In the genomic region with DNA sequence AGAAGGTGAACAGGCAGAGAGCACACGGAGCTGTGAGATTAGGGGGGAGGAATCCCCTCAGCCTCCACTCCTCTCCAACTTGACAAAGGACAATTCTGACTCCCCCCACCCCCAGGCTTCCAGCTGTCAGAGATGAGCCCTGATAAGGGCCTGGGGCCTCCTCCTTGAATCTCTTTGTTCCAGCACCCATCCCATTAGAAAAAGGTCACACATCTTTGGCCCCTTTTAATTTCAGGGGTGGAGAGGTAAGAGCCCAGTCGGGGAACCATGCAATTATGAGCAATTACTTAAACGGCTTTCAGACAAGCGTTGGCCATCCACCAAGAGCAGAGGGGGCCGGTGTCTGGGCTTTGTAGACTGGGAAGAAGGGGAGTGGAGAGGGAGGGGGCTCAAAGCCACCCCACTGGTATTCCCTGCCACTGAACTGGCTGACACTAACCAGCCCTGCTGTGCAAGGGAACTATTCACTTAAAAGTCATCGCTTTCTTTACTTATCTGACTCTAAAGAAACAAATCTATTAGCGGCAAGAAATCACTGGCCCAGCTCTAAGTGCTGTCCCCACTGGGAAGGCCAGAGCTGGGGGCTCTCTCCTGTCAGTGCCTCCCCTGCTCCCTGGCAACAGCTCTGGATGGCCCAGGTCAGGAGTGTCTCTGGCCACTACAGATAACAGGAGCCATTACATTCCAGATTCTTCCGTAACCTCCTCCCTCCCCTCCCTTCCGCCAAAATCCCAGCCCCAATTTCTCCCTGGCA, we compare ENCODE assay signal across 9 mouse cellular contexts.
DNase-seq lines count a peak whose midpoint lies in the region; ATAC-seq and TF ChIP-seq lines count a peak whose summit lies in the region.
"Had no signal": no experiment of that assay in that cellular context is flagged by ENCODE, and none has a peak within 500 bp of the region (broad histone marks: within the 10 kb centered on the region; RNA-seq: fewer than 3 reads in every experiment).

No protein-coding gene starts in this region.

- no peak overlapping the region for H3K4me3 ChIP-seq in kidney, postnatal 0 days (replicated peaks; ENCODE audit: low read depth, low read length)
- H3K4me3 ChIP-seq in forebrain, embryonic 10.5 days, result no peak overlapping the region
- H3K4me3 ChIP-seq in limb, embryonic 11.5 days (ENCODE audit: low read depth, low read length), result no peak overlapping the region
- H3K4me3 ChIP-seq in neural tube, embryonic 14.5 days (ENCODE audit: low read depth, low read length), result no peak overlapping the region

- H3K27ac ChIP-seq in kidney, postnatal 0 days, result no peak overlapping the region
- H3K27ac ChIP-seq in forebrain, embryonic 10.5 days, result no peak overlapping the region
- no peak overlapping the region for H3K27ac ChIP-seq in limb, embryonic 11.5 days (replicated peaks; ENCODE audit: low read depth, low read length)
- no peak overlapping the region for H3K27ac ChIP-seq in neural tube, embryonic 14.5 days (ENCODE audit: low read depth, low read length)
- H3K27ac ChIP-seq: macrophage had no signal

- H3K4me2 ChIP-seq in kidney, postnatal 0 days (ENCODE audit: low read length), result no peak overlapping the region
- H3K4me2 ChIP-seq in limb, embryonic 11.5 days (ENCODE audit: low read depth, severe bottlenecking), result no peak overlapping the region
- H3K4me2 ChIP-seq in neural tube, embryonic 14.5 days (ENCODE audit: low read depth, low read length), result no peak overlapping the region

- peak; percentile 29 for DNase-seq in kidney, postnatal 0 days (ENCODE audit: low spot score)
- DNase-seq in kidney, adult 11 months, result no peak
- DNase-seq in forebrain, embryonic 10.5 days (ENCODE audit: extremely low spot score, low spot score), result peak; percentile 22
- peak; percentile 48 for DNase-seq in limb, embryonic 11.5 days (ENCODE audit: low spot score)
- no peak for DNase-seq in adrenal gland, adult 8-10 months
- no peak for DNase-seq in thymus, postnatal 0 days (ENCODE audit: low spot score)
- no peak for DNase-seq in layer of hippocampus, adult 9-10 months (ENCODE audit: low spot score)

- H3K27me3 ChIP-seq in kidney, postnatal 0 days (ENCODE audit: insufficient read depth, low read length), result no peaks in the 10 kb centered on the region
- peaks cover 83% of the 10 kb centered on the region for H3K27me3 ChIP-seq in forebrain, embryonic 10.5 days (ENCODE audit: poor library complexity, severe bottlenecking)
- H3K27me3 ChIP-seq in limb, embryonic 11.5 days (ENCODE audit: control insufficient read depth, insufficient read depth, low read length), result no peaks in the 10 kb centered on the region
- H3K27me3 ChIP-seq in neural tube, embryonic 14.5 days (ENCODE audit: control insufficient read depth, insufficient read depth, low read length), result no peaks in the 10 kb centered on the region

- WGBS in kidney, postnatal 0 days, result 13% methylated on average over 9 of the region's 9 CpGs
- WGBS in forebrain, embryonic 10.5 days, result 4% methylated on average over 9 of the region's 9 CpGs
- 9% methylated on average over 9 of the region's 9 CpGs for WGBS in limb, embryonic 11.5 days
- 7% methylated on average over 8 of the region's 9 CpGs for WGBS in neural tube, embryonic 14.5 days

- peaks cover 9% of the 10 kb centered on the region for H3K4me1 ChIP-seq in kidney, postnatal 0 days (replicated peaks; ENCODE audit: insufficient read depth, low read length)
- H3K4me1 ChIP-seq in forebrain, embryonic 10.5 days, result peaks cover 35% of the 10 kb centered on the region
- H3K4me1 ChIP-seq in limb, embryonic 11.5 days (ENCODE audit: control insufficient read depth, insufficient read depth, low read length), result peaks cover 21% of the 10 kb centered on the region
- peaks cover 9% of the 10 kb centered on the region; the same call in 1 of the 2 replicates for H3K4me1 ChIP-seq in neural tube, embryonic 14.5 days (ENCODE audit: control insufficient read depth, insufficient read depth, low read length)

- TF ChIP-seq CTCF in kidney, postnatal 0 days (IDR thresholded peaks at IDR 0.05; ENCODE audit: low read depth), result no peak

- no peaks in the 10 kb centered on the region for H3K36me3 ChIP-seq in kidney, postnatal 0 days (ENCODE audit: insufficient read depth, low read length)
- no peaks in the 10 kb centered on the region for H3K36me3 ChIP-seq in forebrain, embryonic 10.5 days (replicated peaks)
- H3K36me3 ChIP-seq in limb, embryonic 11.5 days (ENCODE audit: control insufficient read depth, insufficient read depth, low read length), result no peaks in the 10 kb centered on the region
- no peaks in the 10 kb centered on the region for H3K36me3 ChIP-seq in neural tube, embryonic 14.5 days (ENCODE audit: control insufficient read depth, insufficient read depth, low read length)

- H3K9ac ChIP-seq in kidney, postnatal 0 days (ENCODE audit: low read depth, low read length), result no peak overlapping the region
- H3K9ac ChIP-seq in limb, embryonic 11.5 days (ENCODE audit: low read length), result no peak overlapping the region
- no peak overlapping the region for H3K9ac ChIP-seq in neural tube, embryonic 14.5 days (replicated peaks; ENCODE audit: low read depth, low read length)

- ATAC-seq in kidney, postnatal 0 days (replicated peaks; ENCODE audit: low FRiP score, low read depth), result peak; percentile 21; the same call in 1 of the 2 replicates
- peak; percentile 68; the same call in 1 of the 2 replicates for ATAC-seq in limb, embryonic 11.5 days (ENCODE audit: insufficient number of reproducible peaks, low FRiP score, low TSS enrichment, low read depth)
- ATAC-seq in neural tube, embryonic 14.5 days (ENCODE audit: low read depth), result peak; percentile 53; the same call in 1 of the 2 replicates

- no peaks in the 10 kb centered on the region for H3K9me3 ChIP-seq in kidney, postnatal 0 days (replicated peaks; ENCODE audit: low read length)
- no peaks in the 10 kb centered on the region for H3K9me3 ChIP-seq in forebrain, embryonic 10.5 days
- no peaks in the 10 kb centered on the region for H3K9me3 ChIP-seq in limb, embryonic 11.5 days (ENCODE audit: control insufficient read depth, low read length)
- H3K9me3 ChIP-seq in neural tube, embryonic 14.5 days (ENCODE audit: control insufficient read depth, low read length), result no peaks in the 10 kb centered on the region

Comparison
In these comparisons a context has a peak if more than half of its experiments do, and no peak if none do; other contexts are left out.
1. DNase-seq: peak in kidney, postnatal 0 days (single experiment), forebrain, embryonic 10.5 days (single experiment) and limb, embryonic 11.5 days (single experiment); none in kidney, adult 11 months (single experiment), adrenal gland, adult 8-10 months (single experiment), thymus, postnatal 0 days (single experiment) and layer of hippocampus, adult 9-10 months (single experiment).
2. Peak in every context shown above with its lines, with median percentiles within 50 percentile points of each other: ATAC-seq.